Mouse (Mus musculus): ENCODE measurements around the gene Tmem80.

GRCm38 (mm10) chr7:141282756-141283155 is 44.8 kb upstream of the Tmem80 start:
- no peak for TF ChIP-seq CTCF (IDR thresholded peaks at IDR 0.05; ENCODE audit: borderline replicate concordance, insufficient read depth, low read depth, low read length)
- no peak for TF ChIP-seq POLR2A (IDR thresholded peaks at IDR 0.05; ENCODE audit: borderline replicate concordance, insufficient read depth, low read length)

Measured in cerebellum, adult 2 months (tissue).